In the genomic region with DNA sequence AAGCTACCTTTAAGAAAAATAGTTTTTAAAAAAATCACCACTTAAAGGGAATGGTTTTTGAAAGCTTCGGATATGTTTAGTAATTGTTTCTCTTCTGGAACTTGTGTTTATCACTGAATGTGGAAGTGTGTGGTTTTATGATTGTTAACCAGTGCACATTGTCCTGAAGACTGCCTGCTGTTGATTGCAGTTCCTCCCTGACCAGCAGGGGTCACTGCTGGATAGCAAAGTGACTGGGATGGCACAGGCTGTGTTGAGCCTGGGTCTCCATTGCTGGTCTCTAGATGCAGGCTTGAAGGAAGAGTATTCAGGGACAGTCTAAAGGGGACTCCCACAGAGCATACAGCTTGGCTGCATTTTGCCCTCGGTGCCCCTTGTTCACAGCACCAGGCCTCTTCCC, we compare ENCODE assay signal across 8 mouse cellular contexts. TPM values are rescaled to one million over a fixed set of nuclear protein-coding genes. Genes with fewer than 3 reads are reported as not detected.
A peak's percentile ranks its signal among the peaks of the same experiment; 100 is the strongest.
DNase-seq lines count a peak whose midpoint lies in the region; ATAC-seq and TF ChIP-seq lines count a peak whose summit lies in the region.
"Had no signal": no experiment of that assay in that cellular context is flagged by ENCODE, and none has a peak within 500 bp of the region (broad histone marks: within the 10 kb centered on the region; RNA-seq: fewer than 3 reads in every experiment).

No protein-coding gene starts in this region.

- H3K4me3 ChIP-seq in cortical plate, adult 2 months (ENCODE audit: insufficient read depth, low read length), result no peak overlapping the region
- no peak overlapping the region for H3K4me3 ChIP-seq in intestine, embryonic 16.5 days (ENCODE audit: low read length)
- no peak overlapping the region for H3K4me3 ChIP-seq in midbrain, embryonic 12.5 days

- ATAC-seq in intestine, embryonic 16.5 days, result peak; percentile 57
- peak; percentile 72 for ATAC-seq in midbrain, embryonic 12.5 days (ENCODE audit: low FRiP score, low read depth)

- H3K9me3 ChIP-seq in intestine, embryonic 16.5 days (ENCODE audit: control insufficient read depth, low read length), result no peaks in the 10 kb centered on the region
- no peaks in the 10 kb centered on the region for H3K9me3 ChIP-seq in midbrain, embryonic 12.5 days

- 45% methylated on average over 2 of the region's 2 CpGs for WGBS in intestine, embryonic 16.5 days
- 49% methylated on average over 2 of the region's 2 CpGs for WGBS in midbrain, embryonic 12.5 days

- TF ChIP-seq CTCF in cortical plate, adult 2 months (IDR thresholded peaks at IDR 0.05; ENCODE audit: extremely low read depth, insufficient read depth, low read length), result peak; percentile 100

- no peak overlapping the region for H3K9ac ChIP-seq in intestine, embryonic 16.5 days (ENCODE audit: low read depth, low read length)
- no peak overlapping the region for H3K9ac ChIP-seq in midbrain, embryonic 12.5 days (replicated peaks)

- intact Hi-C loops in gastrocnemius, postnatal 36 days (cut with DNase I), result loop anchor here (2.0 to 5.0 kb wide), 2 partner anchors 250 to 289 kb away; no protein-coding TSS in a partner anchor
- intact Hi-C loops in left cerebral cortex, postnatal 36 days (cut with DNase I), result loop anchor here (5.0 kb wide), 1 partner anchor 350 kb away; a partner anchor contains a TSS

- peaks cover 13% of the 10 kb centered on the region for H3K4me1 ChIP-seq in cortical plate, adult 2 months (ENCODE audit: control insufficient read depth, insufficient read depth, low read length)
- H3K4me1 ChIP-seq in intestine, embryonic 16.5 days (ENCODE audit: control insufficient read depth, insufficient read depth, low read length), result peaks cover 24% of the 10 kb centered on the region
- peaks cover 24% of the 10 kb centered on the region for H3K4me1 ChIP-seq in midbrain, embryonic 12.5 days

- no peak for TF ChIP-seq POLR2A in cortical plate, adult 2 months (IDR thresholded peaks at IDR 0.05; ENCODE audit: extremely low read depth, insufficient read depth, low read length)

- no peaks in the 10 kb centered on the region for H3K36me3 ChIP-seq in intestine, embryonic 16.5 days (ENCODE audit: control insufficient read depth, insufficient read depth, low read length)
- peaks cover 12% of the 10 kb centered on the region for H3K36me3 ChIP-seq in midbrain, embryonic 12.5 days

- H3K27ac ChIP-seq in cortical plate, adult 2 months (ENCODE audit: insufficient read depth, low read length), result no peak overlapping the region
- no peak overlapping the region for H3K27ac ChIP-seq in intestine, embryonic 16.5 days (ENCODE audit: low read length)
- H3K27ac ChIP-seq in midbrain, embryonic 12.5 days (replicated peaks), result no peak overlapping the region

- DNase-seq in adrenal gland, adult 18-20 months (ENCODE audit: low spot score in 2 of 2), result peak; percentile 78 to 82
- peak; percentile 78 to 81 for DNase-seq in gastrocnemius, postnatal 36 days
- peak; percentile 78 to 79 for DNase-seq in left cerebral cortex, postnatal 36 days (ENCODE audit: low spot score in 2 of 2)
- DNase-seq in right cerebral cortex, postnatal 4 days, result peak; percentile 80

- no peaks in the 10 kb centered on the region for H3K27me3 ChIP-seq in intestine, embryonic 16.5 days (replicated peaks; ENCODE audit: control insufficient read depth, insufficient read depth, low read length)
- no peaks in the 10 kb centered on the region for H3K27me3 ChIP-seq in midbrain, embryonic 12.5 days

- H3K4me2 ChIP-seq in intestine, embryonic 16.5 days (ENCODE audit: low read depth, low read length), result no peak overlapping the region
- no peak overlapping the region for H3K4me2 ChIP-seq in midbrain, embryonic 12.5 days (replicated peaks)

RNA-seq across cellular contexts. Expression of a gene that starts 5.4 kb away (rescaled TPM):
- 10 to 100 TPM; 67.2 to 74.1 TPM for total RNA-seq in adrenal gland, adult 18-20 months (2021)
- 38.8 and 40.7 TPM in 2 replicates for polyA plus RNA-seq in cortical plate, adult 2 months (2012; rRNA removed)
- total RNA-seq in gastrocnemius, postnatal 36 days (2021), result 10 to 100 TPM; 80.7 to 86.5 TPM
- 61.5 and 68.6 TPM in 2 replicates for polyA plus RNA-seq in intestine, embryonic 16.5 days (2015; fragmentation: Nextera tagmentation; extraction: Ambion mirVana)
- 10 to 100 TPM; 46.2 to 46.4 TPM for total RNA-seq in left cerebral cortex, postnatal 36 days (2021)
- polyA plus RNA-seq in midbrain, embryonic 12.5 days (2016; fragmentation: Nextera tagmentation; extraction: Ambion mirVana), result 83.6 and 84.2 TPM in 2 replicates

RNA-seq across cellular contexts. Expression of a gene that starts 21.5 kb away (rescaled TPM):
- total RNA-seq in adrenal gland, adult 18-20 months (2021), result 10 to 100 TPM; 13.1 to 17.1 TPM
- polyA plus RNA-seq in cortical plate, adult 2 months (2012; rRNA removed), result 9.3 TPM in 1 of 2 replicates, not detected in the other
- total RNA-seq in gastrocnemius, postnatal 36 days (2021), result 1 to 10 TPM; 7.5 to 8.6 TPM
- 1.9 TPM in 1 of 2 replicates, not detected in the other for polyA plus RNA-seq in intestine, embryonic 16.5 days (2015; fragmentation: Nextera tagmentation; extraction: Ambion mirVana)
- total RNA-seq in left cerebral cortex, postnatal 36 days (2021), result 10 to 100 TPM in 1 of 2 experiments, 1 to 10 TPM in 1; 9.8 to 18.2 TPM
- polyA plus RNA-seq in midbrain, embryonic 12.5 days (2016; fragmentation: Nextera tagmentation; extraction: Ambion mirVana), result 7.7 and 19.3 TPM in 2 replicates

RNA-seq across cellular contexts. Expression of a gene that starts 21.6 kb away (rescaled TPM):
- 10 to 100 TPM; 91.8 to 98.8 TPM for total RNA-seq in adrenal gland, adult 18-20 months (2021)
- polyA plus RNA-seq in cortical plate, adult 2 months (2012; rRNA removed), result 270 and 272 TPM in 2 replicates
- total RNA-seq in gastrocnemius, postnatal 36 days (2021), result 10 to 100 TPM; 33.3 to 40.1 TPM
- polyA plus RNA-seq in intestine, embryonic 16.5 days (2015; fragmentation: Nextera tagmentation; extraction: Ambion mirVana), result 330 and 356 TPM in 2 replicates
- 100 to 1,000 TPM; 140 to 168 TPM for total RNA-seq in left cerebral cortex, postnatal 36 days (2021)
- polyA plus RNA-seq in midbrain, embryonic 12.5 days (2016; fragmentation: Nextera tagmentation; extraction: Ambion mirVana), result 304 and 325 TPM in 2 replicates

RNA-seq across cellular contexts. Expression of a gene that starts 46.0 kb away (rescaled TPM):
- 100 to 1,000 TPM; 175 to 203 TPM for total RNA-seq in adrenal gland, adult 18-20 months (2021)
- 111 and 113 TPM in 2 replicates for polyA plus RNA-seq in cortical plate, adult 2 months (2012; rRNA removed)
- 10 to 100 TPM; 26.6 to 30.1 TPM for total RNA-seq in gastrocnemius, postnatal 36 days (2021)
- 177 and 181 TPM in 2 replicates for polyA plus RNA-seq in intestine, embryonic 16.5 days (2015; fragmentation: Nextera tagmentation; extraction: Ambion mirVana)
- 10 to 100 TPM; 71.2 to 88.3 TPM for total RNA-seq in left cerebral cortex, postnatal 36 days (2021)
- polyA plus RNA-seq in midbrain, embryonic 12.5 days (2016; fragmentation: Nextera tagmentation; extraction: Ambion mirVana), result 62.4 and 69.4 TPM in 2 replicates

RNA-seq across cellular contexts. Expression of a gene that starts 58.9 kb away (rescaled TPM):
- total RNA-seq in adrenal gland, adult 18-20 months (2021), result under 1 TPM; 0.27 to 0.51 TPM
- polyA plus RNA-seq in cortical plate, adult 2 months (2012; rRNA removed), result 0.29 TPM in 1 of 2 replicates, not detected in the other
- not detected for total RNA-seq in gastrocnemius, postnatal 36 days (2021)
- 0.48 and 0.51 TPM in 2 replicates for polyA plus RNA-seq in intestine, embryonic 16.5 days (2015; fragmentation: Nextera tagmentation; extraction: Ambion mirVana)
- total RNA-seq in left cerebral cortex, postnatal 36 days (2021), result under 1 TPM in 1 of 2 experiments, not detected in 1; 0.25 TPM
- polyA plus RNA-seq in midbrain, embryonic 12.5 days (2016; fragmentation: Nextera tagmentation; extraction: Ambion mirVana), result 1.2 and 1.4 TPM in 2 replicates
- polyA plus RNA-seq: macrophage had no signal
